Mouse (Mus musculus) cerebellum, adult 2 months (tissue): Measurements from ENCODE around the gene Prdm5.

ENCODE experiments used
- CTCF ChIP-seq: fragments of 200-500 bp; IDR thresholded peaks from 2 replicates; pipeline ENCODE4 v1.5.1; 2011; ENCODE audit warnings: low read depth, mild to moderate bottlenecking, control low read depth, low read length, moderate library complexity, borderline replicate concordance; ENCODE audit not compliant: insufficient read depth
- POLR2A ChIP-seq: fragments of 200-500 bp; IDR thresholded peaks from 2 replicates; pipeline ENCODE4 v1.6.1; 2011; ENCODE audit warnings: low read length, control low read depth, borderline replicate concordance; ENCODE audit not compliant: insufficient read depth

DNA sequence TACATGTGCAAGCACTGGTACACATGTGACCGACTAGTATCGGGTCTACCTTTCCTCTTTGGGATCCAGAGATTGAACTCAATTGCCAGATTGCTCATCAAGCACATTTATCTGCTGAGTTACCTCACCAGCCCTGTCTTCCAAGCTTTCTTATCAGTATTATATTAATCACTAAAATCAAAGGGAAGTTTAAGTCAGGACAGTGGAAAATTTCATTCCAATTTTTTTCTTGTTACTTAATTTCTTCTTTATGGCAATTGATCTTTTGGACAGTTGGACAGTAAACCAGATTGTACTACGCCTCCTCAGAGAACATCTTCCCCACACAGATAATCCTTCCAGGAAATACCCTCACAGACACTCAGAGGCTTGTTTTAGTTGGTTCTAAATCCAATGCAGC is 18.7 kb upstream of the Prdm5 start:
- TF ChIP-seq CTCF (no peak), POLR2A (no peak)
